Mouse (Mus musculus): Measurements from ENCODE around the gene Mxra7. TPM values are rescaled to one million over a fixed set of nuclear protein-coding genes. Genes with fewer than 3 reads are reported as not detected.
"Not testable (repeated sequence)": the region's sequence is repeated elsewhere in the genome, so short reads cannot be mapped to it uniquely, and the experiment has no call there.

Gene Mxra7
- total RNA-seq, 2 experiments from 2014 or later = 0.67 TPM; not detected in 1

- ATAC-seq (replicated peaks; ENCODE audit: poor library complexity, severe bottlenecking) = no peak
Measured at GRCm38 (mm10) chr11:116847187-116848085, 19.6 kb upstream of the Mxra7 start.

- ATAC-seq (replicated peaks; ENCODE audit: poor library complexity, severe bottlenecking) = no peak
Measured at GRCm38 (mm10) chr11:116846593-116847181, 18.8 kb upstream of the Mxra7 start.

- peak; percentile 81 for ATAC-seq (replicated peaks; ENCODE audit: poor library complexity, severe bottlenecking)
Measured at GRCm38 (mm10) chr11:116843261-116844233, 15.7 kb upstream of the Mxra7 start, which contains the start of the genes Mettl23 and Jmjd6. TSS of gene Mettl23 (plus strand) at chr11:116843278. TSS of gene Jmjd6 (minus strand) at chr11:116843449.

DNA sequence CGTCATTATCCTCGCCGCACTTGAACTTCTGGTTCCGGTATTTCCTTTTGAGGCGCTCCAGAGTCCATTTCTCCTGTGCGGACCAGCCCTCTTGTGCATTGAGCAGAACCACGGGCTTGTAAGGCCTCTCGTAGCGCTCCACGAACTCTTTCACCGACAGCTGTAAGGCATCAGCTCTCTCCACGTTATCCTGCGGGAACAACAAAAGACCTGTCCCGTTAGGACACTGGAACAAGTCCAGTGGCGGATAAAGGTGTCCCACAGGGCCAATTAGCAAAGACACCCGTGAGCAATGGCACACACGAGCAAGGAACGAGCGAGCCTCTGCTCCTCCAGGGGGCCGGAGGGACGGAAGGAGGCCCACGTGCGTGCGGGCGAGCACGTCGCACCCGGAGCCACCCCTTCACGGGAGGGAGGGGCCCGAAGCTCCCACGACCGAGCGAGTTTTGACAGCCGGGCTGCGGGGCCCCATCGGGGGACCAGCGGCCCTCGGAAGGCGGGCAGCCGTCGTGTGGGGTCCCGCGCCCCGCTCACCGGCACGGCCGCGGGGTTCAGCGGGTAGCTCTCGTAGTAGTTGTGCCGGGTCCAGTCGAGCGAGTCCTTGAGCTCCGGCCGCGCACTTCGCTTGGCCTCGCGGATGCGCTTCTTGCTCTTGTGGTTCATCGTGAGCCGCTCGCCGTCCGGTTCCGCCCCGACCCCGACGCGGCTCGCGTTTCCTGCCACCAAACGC, 14.8 kb upstream of the Mxra7 start:
- peak; percentile 31 for ATAC-seq (replicated peaks; ENCODE audit: poor library complexity, severe bottlenecking)

- no peak for ATAC-seq (replicated peaks; ENCODE audit: poor library complexity, severe bottlenecking)
Measured at GRCm38 (mm10) chr11:116840748-116841147, 12.9 kb upstream of the Mxra7 start.

GRCm38 (mm10) chr11:116839601-116840000, 11.8 kb upstream of the Mxra7 start:
- ATAC-seq (replicated peaks; ENCODE audit: poor library complexity, severe bottlenecking) = no peak

DNA sequence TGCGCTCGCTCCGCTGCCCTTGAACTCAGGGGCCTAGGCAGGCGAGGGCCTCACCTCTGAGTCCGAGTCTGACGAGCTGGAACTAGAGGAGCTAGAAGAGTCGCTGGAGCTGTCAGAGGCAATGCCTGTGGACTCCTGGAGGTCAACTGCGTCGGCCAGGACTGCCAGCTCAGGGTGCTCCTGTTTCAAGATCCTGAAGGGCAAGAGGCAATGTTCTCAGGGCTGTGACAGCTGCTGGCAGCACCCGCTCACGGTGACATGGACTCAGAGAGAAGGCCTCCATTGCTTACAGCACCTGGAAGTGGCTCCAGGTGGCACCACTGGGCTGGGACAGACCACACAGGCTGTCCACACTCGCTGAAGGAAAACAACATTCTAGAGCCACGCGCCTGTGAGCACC, 11.1 kb upstream of the Mxra7 start:
- no peak for ATAC-seq (replicated peaks; ENCODE audit: poor library complexity, severe bottlenecking)

DNA sequence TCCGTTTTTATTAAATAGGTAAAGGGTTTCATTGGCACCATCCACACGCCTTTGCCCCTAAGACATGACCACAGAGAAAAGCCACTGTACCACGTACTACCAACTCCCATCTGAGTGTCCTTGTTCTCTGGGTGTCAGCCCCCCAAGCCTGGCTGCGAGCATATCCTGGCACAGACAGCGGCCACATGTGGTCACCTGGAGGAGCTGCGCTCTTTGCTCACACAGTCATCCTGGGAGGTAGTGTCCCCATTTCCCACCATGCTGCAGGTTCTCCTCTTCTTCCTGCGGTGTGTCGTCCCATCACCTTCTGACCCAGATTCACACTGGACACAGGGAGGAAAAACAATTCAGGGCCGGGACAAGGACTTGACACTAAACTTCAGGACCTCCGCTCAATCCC, 9.6 kb upstream of the Mxra7 start:
- ATAC-seq (replicated peaks; ENCODE audit: poor library complexity, severe bottlenecking) = no peak

DNA sequence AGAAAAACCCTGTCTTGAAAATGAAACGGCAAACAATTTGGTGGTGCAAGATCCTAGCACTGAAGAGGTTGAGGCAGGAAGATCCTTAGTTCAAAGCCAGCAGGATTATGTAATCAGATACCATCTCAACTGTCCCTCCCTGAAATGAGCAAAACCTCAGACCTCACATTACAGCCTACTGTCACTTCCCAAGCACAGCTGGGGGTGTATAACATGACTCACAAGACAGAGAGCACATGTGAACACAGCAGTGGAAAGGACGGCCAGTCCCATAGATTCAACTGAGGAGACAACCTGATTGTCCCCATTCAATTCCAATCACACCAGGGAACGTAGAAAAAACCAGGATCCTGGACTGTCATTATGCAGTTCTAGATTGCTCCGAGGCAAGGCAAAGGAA, 8.4 kb upstream of the Mxra7 start:
- peak; percentile 89 for ATAC-seq (replicated peaks; ENCODE audit: poor library complexity, severe bottlenecking)

GRCm38 (mm10) chr11:116834954-116835353, 7.1 kb upstream of the Mxra7 start:
- ATAC-seq (replicated peaks; ENCODE audit: poor library complexity, severe bottlenecking) = no peak

GRCm38 (mm10) chr11:116832172-116832685, 4.4 kb upstream of the Mxra7 start:
- no peak for ATAC-seq (replicated peaks; ENCODE audit: poor library complexity, severe bottlenecking)

GRCm38 (mm10) chr11:116826550-116827504, 1.0 kb downstream of the Mxra7 start:
- ATAC-seq (replicated peaks; ENCODE audit: poor library complexity, severe bottlenecking) = no peak

DNA sequence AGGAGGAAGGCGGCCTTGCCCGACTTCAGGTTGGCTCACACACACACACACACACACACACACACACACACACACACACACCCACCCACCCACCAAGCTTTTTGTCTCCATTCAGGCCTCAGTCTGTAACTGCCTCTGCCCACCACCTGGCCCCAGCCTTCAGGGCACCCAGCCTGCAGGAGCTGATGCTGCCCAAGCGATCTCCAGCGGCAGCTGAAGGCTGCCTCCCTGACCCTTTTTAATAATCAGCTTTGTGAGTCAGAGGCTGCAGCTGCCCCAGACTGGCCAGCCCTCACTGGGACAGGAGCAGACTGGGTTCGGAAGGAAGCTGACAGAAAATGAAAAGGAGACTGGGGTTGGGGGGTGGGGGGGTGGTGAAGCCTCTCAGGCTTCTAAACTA, 2.6 kb downstream of the Mxra7 start:
- no peak for ATAC-seq (replicated peaks; ENCODE audit: poor library complexity, severe bottlenecking)

DNA sequence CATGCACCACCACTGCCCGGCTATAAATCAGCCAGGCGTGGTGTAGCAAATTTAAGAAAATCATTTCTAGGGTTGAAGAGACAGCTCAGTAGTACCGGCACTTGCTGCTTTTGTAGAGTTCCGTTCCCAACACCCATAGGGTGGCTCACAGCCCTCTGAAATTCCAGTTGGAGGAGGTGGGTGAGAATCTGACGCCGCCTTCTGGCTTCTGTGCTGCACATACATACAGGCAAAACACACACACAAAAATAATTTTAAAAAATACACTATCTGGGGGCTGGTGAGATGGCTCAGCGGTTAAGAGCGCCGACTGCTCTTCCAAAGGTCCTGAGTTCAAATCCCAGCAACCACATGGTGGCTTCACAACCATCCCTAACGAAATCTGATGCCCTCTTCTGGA, 4.0 kb downstream of the Mxra7 start:
- ATAC-seq (replicated peaks; ENCODE audit: poor library complexity, severe bottlenecking) = not testable (repeated sequence)

GRCm38 (mm10) chr11:116823255-116823654, 4.6 kb downstream of the Mxra7 start:
- no peak for ATAC-seq (replicated peaks; ENCODE audit: poor library complexity, severe bottlenecking)

- ATAC-seq (replicated peaks; ENCODE audit: poor library complexity, severe bottlenecking) = no peak
Measured at GRCm38 (mm10) chr11:116822626-116823025, 5.2 kb downstream of the Mxra7 start.

GRCm38 (mm10) chr11:116822215-116822614, 5.6 kb downstream of the Mxra7 start:
- ATAC-seq (replicated peaks; ENCODE audit: poor library complexity, severe bottlenecking) = no peak
